Mouse (Mus musculus) embryonic facial prominence, embryonic 13.5 days (tissue): ENCODE measurements around the gene Zscan26. TPM values are rescaled to one million over a fixed set of nuclear protein-coding genes. Genes with fewer than 3 reads are reported as not detected.
"Not testable (repeated sequence)": the region's sequence is repeated elsewhere in the genome, so short reads cannot be mapped to it uniquely, and the experiment has no call there.

Experiments
- ATAC-seq: fragments of 200-750 bp; cut with Nextera tagmentation; 2 replicates; pipeline ENCODE4 v1.8.0; 2017; ENCODE audit warnings: low read depth; ENCODE audit not compliant: insufficient number of reproducible peaks, insufficient read depth, low FRiP score, low TSS enrichment
- H3K27ac ChIP-seq: fragments of 300-500 bp; sonication (generic); 2 replicates; pipeline ENCODE4 v1.5.1; 2015; ENCODE audit warnings: moderate library complexity, mild to moderate bottlenecking, inconsistent platforms
- H3K27me3 ChIP-seq: fragments of 300-500 bp; sonication (generic); 2 replicates; pipeline ENCODE4 v1.6.1; 2015; ENCODE audit warnings: mild to moderate bottlenecking, inconsistent platforms
- H3K36me3 ChIP-seq: fragments of 300-500 bp; sonication (generic); 2 replicates; pipeline ENCODE4 v1.6.1; 2015; ENCODE audit warnings: mild to moderate bottlenecking, inconsistent platforms
- H3K4me1 ChIP-seq: fragments of 300-500 bp; sonication (generic); 2 replicates; pipeline ENCODE4 v1.6.1; 2015; ENCODE audit warnings: inconsistent platforms
- H3K4me2 ChIP-seq: fragments of 300-500 bp; sonication (generic); 2 replicates; pipeline ENCODE4 v1.6.1; 2015; ENCODE audit warnings: moderate library complexity, mild to moderate bottlenecking, inconsistent platforms
- H3K4me3 ChIP-seq: fragments of 300-500 bp; sonication (generic); 2 replicates; pipeline ENCODE4 v1.5.1; 2015; ENCODE audit warnings: mild to moderate bottlenecking, inconsistent platforms
- H3K9ac ChIP-seq: fragments of 300-500 bp; sonication (generic); 2 replicates; pipeline ENCODE4 v1.6.1; 2015; ENCODE audit warnings: mild to moderate bottlenecking, inconsistent platforms
- H3K9me3 ChIP-seq: fragments of 300-500 bp; sonication (generic); 2 replicates; pipeline ENCODE4 v1.6.1; 2016; ENCODE audit warnings: inconsistent platforms
- WGBS: fragments of 180-500 bp; shearing (Covaris S2); methylation state at CpG from one replicate; pipeline ENCODE4 v1.1.7; 2015; ENCODE audit warnings: mixed read lengths; 5-methylcytosine and 5-hydroxymethylcytosine counted together
- microRNA counts: library from miRNA; unstranded; fragments of <30 nt; microRNA quantifications from one replicate; lab custom pipeline; 2016
- microRNA-seq: library from miRNA; unstranded; fragments of <30 nt; microRNA quantifications from one replicate; pipeline ENCODE4, GENCODE M21; 2016
- polyA plus RNA-seq: library from polyadenylated mRNA; unstranded; fragments of >200 nt; fragmentation: Nextera tagmentation; extraction: Ambion mirVana; gene quantifications from 2 replicates; pipeline ENCODE4 v1.2.1, GENCODE M21; 2015

The Zscan26 gene
- polyA plus RNA-seq, 1 experiment from 2014 or later, result 40.2 TPM

- WGBS, result 14% methylated on average over 12 of the region's 12 CpGs
- Histone ChIP-seq H3K27ac (0 out of 2 replicates have a peak overlapping the region, but pooled peaks have one; percentile 63), H3K9ac (peak overlapping the region; percentile 94), H3K36me3 (peaks cover 17% of the 10 kb centered on the region), H3K4me3 (peak overlapping the region; percentile 83), H3K9me3 (no peaks in the 10 kb centered on the region), H3K4me1 (peaks cover 9% of the 10 kb centered on the region), H3K4me2 (peak overlapping the region; percentile 64), H3K27me3 (no peaks in the 10 kb centered on the region)
- no peak for ATAC-seq
Observed at GRCm38 (mm10) chr13:21401636-21402286, 51.8 kb downstream of the Zscan26 start.

GRCm38 (mm10) chr13:21401166-21401565 is 52.4 kb downstream of the Zscan26 start:
- Histone ChIP-seq H3K9me3 (no peaks in the 10 kb centered on the region), H3K36me3 (peaks cover 23% of the 10 kb centered on the region), H3K4me3 (peak overlapping the region; percentile 83), H3K4me2 (peak overlapping the region; percentile 64), H3K9ac (peak overlapping the region; percentile 94; the same call in 1 of the 2 replicates), H3K4me1 (peaks cover 9% of the 10 kb centered on the region), H3K27ac (no peak overlapping the region), H3K27me3 (no peaks in the 10 kb centered on the region)
- 80% methylated on average over 3 of the region's 3 CpGs for WGBS
- ATAC-seq, result no peak

GRCm38 (mm10) chr13:21397486-21397885 is 56.0 kb downstream of the Zscan26 start:
- WGBS, result 92% methylated on average over 2 of the region's 2 CpGs

GRCm38 (mm10) chr13:21396048-21396447 is 57.5 kb downstream of the Zscan26 start:
- ATAC-seq, H3K27ac ChIP-seq, H3K4me3 ChIP-seq, H3K4me1 ChIP-seq, H3K9ac ChIP-seq, H3K9me3 ChIP-seq, H3K4me2 ChIP-seq, H3K27me3 ChIP-seq: not testable (repeated sequence)
- peaks cover 71% of the 10 kb centered on the region for H3K36me3 ChIP-seq
- 91% methylated on average over 18 of the region's 18 CpGs for WGBS

More at GRCm38 (mm10) chr13:21397486-21397885, 56.0 kb downstream of the Zscan26 start:
- ATAC-seq, result no peak
- peaks cover 56% of the 10 kb centered on the region for H3K36me3 ChIP-seq
- no peak overlapping the region for H3K4me3 ChIP-seq
- H3K4me2 ChIP-seq, result no peak overlapping the region
- no peaks in the 10 kb centered on the region for H3K9me3 ChIP-seq
- no peaks in the 10 kb centered on the region for H3K27me3 ChIP-seq
- no peak overlapping the region for H3K27ac ChIP-seq
- H3K9ac ChIP-seq, result no peak overlapping the region
- H3K4me1 ChIP-seq, result peaks cover 9% of the 10 kb centered on the region

- ATAC-seq, result no peak
- peaks cover 75% of the 10 kb centered on the region for H3K36me3 ChIP-seq
- 90% methylated on average over 6 of the region's 6 CpGs for WGBS
Observed at GRCm38 (mm10) chr13:21395623-21396022, 57.9 kb downstream of the Zscan26 start.

GRCm38 (mm10) chr13:21395211-21395610 is 58.3 kb downstream of the Zscan26 start:
- no peak overlapping the region for H3K4me2 ChIP-seq
- H3K36me3 ChIP-seq, result peaks cover 79% of the 10 kb centered on the region
- H3K9ac ChIP-seq, result no peak overlapping the region
- peaks cover 2% of the 10 kb centered on the region for H3K9me3 ChIP-seq
- H3K27ac ChIP-seq, result no peak overlapping the region
- WGBS, result 90% methylated on average over 1 of the region's 1 CpGs
- ATAC-seq, result no peak
- no peaks in the 10 kb centered on the region for H3K4me1 ChIP-seq
- H3K4me3 ChIP-seq, result no peak overlapping the region
- H3K27me3 ChIP-seq, result no peaks in the 10 kb centered on the region

More at GRCm38 (mm10) chr13:21395623-21396022, 57.9 kb downstream of the Zscan26 start:
- Histone ChIP-seq H3K4me2 (no peak overlapping the region), H3K27me3 (no peaks in the 10 kb centered on the region), H3K4me1 (no peaks in the 10 kb centered on the region), H3K9ac (no peak overlapping the region), H3K9me3 (no peaks in the 10 kb centered on the region; the same call in 1 of the 2 replicates), H3K27ac (no peak overlapping the region), H3K4me3 (no peak overlapping the region)

MicroRNAs encoded within 50 kb of the gene (microRNA counts, 519-probe panel; counts per million panel counts)
- 3,246 counts per million, percentile 75 among the panel's probes with 10 or more counts for microRNA mmu-miR-1896 (lab: Ali Mortazavi, UCI)

Small RNAs within 50 kb of the gene (microRNA-seq; reads per million reads assigned to microRNA genes)
- gene Mir1896, result not detected
- not detected for gene Mir6942

Other genes starting within 250 kb of the Zscan26 start
- not detected in 2 replicates for gene Gpx5, start 161.0 kb downstream of the Zscan26 start, polyA plus RNA-seq
- 0.38 and 0.39 TPM in 2 replicates for gene Gpx6, start 141.6 kb downstream of the Zscan26 start, polyA plus RNA-seq
- not detected in 2 replicates for gene Olfr1367, start 106.8 kb downstream of the Zscan26 start, polyA plus RNA-seq
- 12.8 and 13.6 TPM in 2 replicates for gene Zscan12, start 90.9 kb downstream of the Zscan26 start, polyA plus RNA-seq
- 103 and 108 TPM in 2 replicates for gene Zkscan3, start 51.0 kb downstream of the Zscan26 start, polyA plus RNA-seq
- 3.2 and 4.6 TPM in 2 replicates for gene Pgbd1, start 12.7 kb downstream of the Zscan26 start, polyA plus RNA-seq
- 2.8 and 3.5 TPM in 2 replicates for gene Nkapl, start 14.8 kb upstream of the Zscan26 start, polyA plus RNA-seq
- 4.6 and 5.0 TPM in 2 replicates for gene Zkscan4, start 25.2 kb upstream of the Zscan26 start, polyA plus RNA-seq
- not detected in 2 replicates for gene Gm10065, start 25.7 kb upstream of the Zscan26 start, polyA plus RNA-seq
- gene AK157302, start 41.5 kb upstream of the Zscan26 start, polyA plus RNA-seq, result 0.53 and 1.0 TPM in 2 replicates
- gene Gm11273, start 47.7 kb upstream of the Zscan26 start, polyA plus RNA-seq, result 5.3 and 15.9 TPM in 2 replicates
- gene Zkscan8, start 77.4 kb upstream of the Zscan26 start, polyA plus RNA-seq, result 5.2 and 7.5 TPM in 2 replicates
- gene Olfr1366, start 89.1 kb upstream of the Zscan26 start, polyA plus RNA-seq, result 0.17 and 0.36 TPM in 2 replicates
- 0.08 TPM in 1 of 2 replicates, not detected in the other for gene Olfr1535, start 106.2 kb upstream of the Zscan26 start, polyA plus RNA-seq
- not detected in 2 replicates for gene Olfr1364, start 128.0 kb upstream of the Zscan26 start, polyA plus RNA-seq
- not detected in 2 replicates for gene Olfr1362, start 160.3 kb upstream of the Zscan26 start, polyA plus RNA-seq
- gene Olfr11, start 188.8 kb upstream of the Zscan26 start, polyA plus RNA-seq, result 0.28 TPM in 1 of 2 replicates, not detected in the other
- gene Olfr1361, start 209.7 kb upstream of the Zscan26 start, polyA plus RNA-seq, result 0.10 TPM in 1 of 2 replicates, not detected in the other
- not detected in 2 replicates for gene Olfr1360, start 223.7 kb upstream of the Zscan26 start, polyA plus RNA-seq
- not detected in 2 replicates for gene Olfr1359, start 244.4 kb upstream of the Zscan26 start, polyA plus RNA-seq